ENCODE assay signal across 12 mouse cellular contexts in genomic region chr7:132338350-132338749, GRCm38 (mm10). TPM values are rescaled to one million over a fixed set of nuclear protein-coding genes. Genes with fewer than 3 reads are reported as not detected.
A peak's percentile ranks its signal among the peaks of the same experiment; 100 is the strongest.
DNase-seq lines count a peak whose midpoint lies in the region; ATAC-seq and TF ChIP-seq lines count a peak whose summit lies in the region.
"Had no signal": no experiment of that assay in that cellular context is flagged by ENCODE, and none has a peak within 500 bp of the region (broad histone marks: within the 10 kb centered on the region; RNA-seq: fewer than 3 reads in every experiment).

No protein-coding gene starts in this region.

- peak overlapping the region; percentile 84 for H3K27ac ChIP-seq in liver, adult 2 months (replicated peaks; ENCODE audit: insufficient read depth, low read depth, low read length)
- H3K27ac ChIP-seq in heart, postnatal 0 days (ENCODE audit: low read depth): peak overlapping the region; percentile 90
- peak overlapping the region; percentile 60 for H3K27ac ChIP-seq in small intestine, adult 2 months (ENCODE audit: insufficient read depth, low read depth, low read length)
- H3K27ac ChIP-seq: liver, embryonic 15.5 days had no signal

- DNase-seq in liver, adult 2 months (ENCODE audit: extremely low read depth, low read depth, low spot score): no peak
- no peak for DNase-seq in liver
- peak; percentile 48 for DNase-seq in heart, postnatal 0 days (ENCODE audit: low spot score)
- peak; percentile 35 to 64 for DNase-seq in kidney, postnatal 36 days
- DNase-seq in frontal cortex, postnatal 36 days (ENCODE audit: low spot score in 2 of 2): no peak
- no peak for DNase-seq in cerebellum, adult 11 months
- DNase-seq: layer of hippocampus, adult 9-11 months; thymus, postnatal 14 days had no signal

- no peaks in the 10 kb centered on the region for H3K4me1 ChIP-seq in liver, adult 2 months (ENCODE audit: control insufficient read depth, insufficient read depth, low read length)
- H3K4me1 ChIP-seq in heart, postnatal 0 days (ENCODE audit: control insufficient read depth, insufficient read depth): peaks cover 13% of the 10 kb centered on the region
- no peaks in the 10 kb centered on the region for H3K4me1 ChIP-seq in small intestine, adult 2 months (ENCODE audit: control insufficient read depth, insufficient read depth, insufficient read length, low read length)

- 60% methylated on average over 6 of the region's 6 CpGs for WGBS in liver, adult 2 months
- WGBS in heart, postnatal 0 days: 58% methylated on average over 6 of the region's 6 CpGs
- 64% methylated on average over 6 of the region's 6 CpGs for WGBS in small intestine, adult 2 months

- no peaks in the 10 kb centered on the region for H3K9me3 ChIP-seq in heart, postnatal 0 days (replicated peaks; ENCODE audit: control insufficient read depth, low read length)
- H3K9me3 ChIP-seq: liver, embryonic 15.5 days had no signal

- H3K4me2 ChIP-seq in heart, postnatal 0 days (ENCODE audit: low read depth, low read length): no peak overlapping the region
- H3K4me2 ChIP-seq: liver, embryonic 15.5 days had no signal

- no peak for TF ChIP-seq POLR2A in liver, adult 2 months (IDR thresholded peaks at IDR 0.05; ENCODE audit: extremely low read depth, insufficient read depth, low read length)
- no peak for TF ChIP-seq POLR2A in small intestine, adult 2 months (IDR thresholded peaks at IDR 0.05; ENCODE audit: low read depth, low read length)

- 0 out of 2 replicates have a peak, but pooled peaks have one; percentile 29 for TF ChIP-seq EP300 in heart, postnatal 0 days (IDR thresholded peaks at IDR 0.05; ENCODE audit: low read depth)

- no peaks in the 10 kb centered on the region for H3K27me3 ChIP-seq in liver, adult 2 months (ENCODE audit: control insufficient read depth, insufficient read depth, low read length)
- no peaks in the 10 kb centered on the region for H3K27me3 ChIP-seq in heart, postnatal 0 days (ENCODE audit: control insufficient read depth, insufficient read depth, low read length)
- no peaks in the 10 kb centered on the region for H3K27me3 ChIP-seq in small intestine, adult 2 months (ENCODE audit: control insufficient read depth, insufficient read depth, low read length)
- H3K27me3 ChIP-seq: liver, embryonic 15.5 days had no signal

- TF ChIP-seq CTCF in liver, adult 2 months (IDR thresholded peaks at IDR 0.05; ENCODE audit: low read depth, low read length): no peak
- no peak for TF ChIP-seq CTCF in heart, postnatal 0 days (IDR thresholded peaks at IDR 0.05; ENCODE audit: low read depth)
- no peak for TF ChIP-seq CTCF in small intestine, adult 2 months (IDR thresholded peaks at IDR 0.05; ENCODE audit: extremely low read depth, insufficient read length, insufficient replicate concordance, low read depth, low read length)

- no peak overlapping the region for H3K4me3 ChIP-seq in liver, adult 2 months (ENCODE audit: insufficient read depth, low read depth, low read length)
- H3K4me3 ChIP-seq in heart, postnatal 0 days (ENCODE audit: low read depth, low read length): no peak overlapping the region
- H3K4me3 ChIP-seq in small intestine, adult 2 months (ENCODE audit: low read depth, low read length): no peak overlapping the region
- H3K4me3 ChIP-seq: liver, embryonic 15.5 days; myocyte had no signal

- no peaks in the 10 kb centered on the region for H3K79me2 ChIP-seq in liver, adult 2 months (ENCODE audit: control insufficient read depth, insufficient read depth, low read length)

- peak; percentile 58 for ATAC-seq in heart, postnatal 0 days (ENCODE audit: insufficient read depth, low read depth)
- ATAC-seq in megakaryocyte, adult 5-6 weeks (ENCODE audit: poor library complexity, severe bottlenecking): no peak

- H3K9ac ChIP-seq in liver, adult 2 months (ENCODE audit: low read depth, low read length): no peak overlapping the region
- no peak overlapping the region for H3K9ac ChIP-seq in heart, postnatal 0 days (replicated peaks; ENCODE audit: low read depth, low read length)
- H3K9ac ChIP-seq: liver, embryonic 15.5 days had no signal

- H3K36me3 ChIP-seq in liver, adult 2 months (ENCODE audit: control insufficient read depth, insufficient read depth, low read length): no peaks in the 10 kb centered on the region
- H3K36me3 ChIP-seq in heart, postnatal 0 days (replicated peaks; ENCODE audit: control insufficient read depth, insufficient read depth, low read length): no peaks in the 10 kb centered on the region
- no peaks in the 10 kb centered on the region for H3K36me3 ChIP-seq in small intestine, adult 2 months (ENCODE audit: control insufficient read depth, insufficient read depth, low read length)
- H3K36me3 ChIP-seq: liver, embryonic 15.5 days had no signal

RNA-seq across cellular contexts. Expression of gene Chst15, which starts 21.3 kb away (rescaled TPM):
- 6.5 and 10.4 TPM in 2 replicates for total RNA-seq in liver, adult 2 months (2014; rRNA removed)
- polyA plus RNA-seq in liver, adult 2 months (2012; rRNA removed): 3.0 and 4.3 TPM in 2 replicates
- 5.8 and 10.5 TPM in 2 replicates for total RNA-seq in heart, postnatal 0 days (2014; rRNA removed; ENCODE audit: low replicate concordance)
- 3.8 and 4.3 TPM in 2 replicates for polyA plus RNA-seq in heart, postnatal 0 days (2015; fragmentation: Nextera tagmentation; extraction: Ambion mirVana)
- polyA plus RNA-seq in small intestine, adult 2 months (2012; rRNA removed): 3.6 and 5.7 TPM in 2 replicates
- total RNA-seq in megakaryocyte, adult 5-6 weeks (2015): 14.0 and 14.6 TPM in 2 replicates
- 12.9 and 17.1 TPM in 2 replicates for total RNA-seq in megakaryocyte, adult 5-6 weeks (2017)

Comparison
In these comparisons a context has a peak if more than half of its experiments do, and no peak if none do; other contexts are left out.
1. DNase-seq: peak in heart, postnatal 0 days (single experiment) and kidney, postnatal 36 days (2 of 2); none in liver, adult 2 months (single experiment), liver (single experiment), frontal cortex, postnatal 36 days (0 of 2) and cerebellum, adult 11 months (single experiment).
2. Peak in every context shown above with its lines, with median percentiles within 50 percentile points of each other: H3K27ac ChIP-seq.